Mouse (Mus musculus): Measurements from ENCODE around the gene Frem2.

Gene Frem2

GRCm38 (mm10) chr3:53656878-53657561, at the start of gene Frem2:
Gene Frem2, minus strand, starts transcription at chr3:53657355.
- DNase-seq, result peak; percentile 67

DNA sequence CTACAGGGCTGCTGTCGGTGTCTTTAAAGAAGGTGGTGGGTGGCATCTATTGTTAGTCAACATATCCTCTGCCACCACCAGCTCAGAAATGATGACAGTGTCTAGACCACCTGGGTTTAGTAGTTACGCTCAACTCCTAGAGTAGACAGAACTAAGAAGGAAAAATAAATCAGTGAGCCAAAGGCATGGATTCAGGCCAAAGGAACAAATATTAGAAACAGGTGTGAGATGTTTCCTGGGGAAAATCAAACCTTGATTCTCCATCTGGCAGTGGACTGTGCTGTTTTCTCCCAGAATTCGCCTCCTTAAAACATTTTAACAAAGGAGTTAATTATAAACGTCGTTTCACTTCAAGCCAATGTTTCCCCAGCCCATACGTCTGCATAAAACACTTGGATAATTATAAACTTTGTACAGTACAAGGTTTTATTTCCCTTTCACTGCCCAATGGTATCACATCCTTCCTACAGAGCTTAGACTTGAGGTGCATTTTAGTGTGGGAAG, 48.9 kb upstream of the Frem2 start:
- no peak for DNase-seq

DNA sequence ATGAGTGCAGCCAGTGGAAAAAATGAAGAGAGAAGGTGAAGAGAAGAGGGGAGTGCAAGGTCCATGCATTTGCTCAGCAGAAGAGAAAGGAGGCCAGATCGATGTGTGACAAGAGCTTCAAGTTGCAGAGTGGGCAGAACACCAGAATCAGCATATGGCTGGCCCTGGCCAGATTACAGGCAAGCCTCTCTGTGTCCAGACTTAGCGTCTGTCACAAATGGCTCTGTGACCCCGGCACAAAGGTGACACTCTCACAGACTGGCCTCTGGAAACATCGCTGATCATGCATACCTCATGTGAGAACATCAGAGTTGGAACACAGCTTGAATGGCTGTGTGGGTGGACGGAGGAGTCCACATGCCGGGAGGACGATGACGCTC, 46.0 kb upstream of the Frem2 start:
- DNase-seq, result no peak

DNA sequence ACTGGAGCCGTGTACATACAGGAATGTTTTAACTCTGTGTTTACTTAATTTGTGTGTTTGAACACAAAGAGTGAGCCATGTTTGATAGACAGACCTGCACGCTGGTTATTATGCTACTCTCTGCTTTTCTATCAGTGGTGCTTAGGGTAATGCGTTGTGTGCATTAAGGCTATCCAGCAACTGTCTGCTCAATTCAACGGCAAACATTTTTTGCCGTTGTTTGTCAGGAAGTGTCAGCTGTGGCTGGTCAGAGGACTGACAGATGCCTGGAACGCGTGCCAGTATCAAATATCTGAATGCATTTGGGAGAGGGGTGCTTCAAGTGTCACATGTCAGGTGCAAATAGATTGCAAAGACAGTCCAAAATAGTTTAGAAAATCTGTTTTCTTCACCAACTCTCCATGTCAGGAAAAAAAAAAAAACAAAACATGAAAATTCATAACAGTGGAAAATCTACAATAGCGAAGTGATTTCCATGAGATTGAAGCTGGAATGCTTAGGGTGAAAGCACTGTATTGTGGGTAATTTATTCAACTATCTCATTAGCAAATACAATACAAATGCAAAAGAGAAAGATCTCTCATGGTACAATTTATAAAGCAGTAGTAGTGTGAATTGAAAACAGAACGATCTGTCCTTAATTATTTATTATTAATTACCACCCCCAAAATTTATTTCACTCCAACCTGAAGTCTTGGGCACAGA, 45.4 kb upstream of the Frem2 start:
- DNase-seq, result no peak

- no peak for DNase-seq
Measured at GRCm38 (mm10) chr3:53701940-53702339, 44.8 kb upstream of the Frem2 start.

- no peak for DNase-seq
Measured at GRCm38 (mm10) chr3:53687776-53688175, 30.6 kb upstream of the Frem2 start.

DNA sequence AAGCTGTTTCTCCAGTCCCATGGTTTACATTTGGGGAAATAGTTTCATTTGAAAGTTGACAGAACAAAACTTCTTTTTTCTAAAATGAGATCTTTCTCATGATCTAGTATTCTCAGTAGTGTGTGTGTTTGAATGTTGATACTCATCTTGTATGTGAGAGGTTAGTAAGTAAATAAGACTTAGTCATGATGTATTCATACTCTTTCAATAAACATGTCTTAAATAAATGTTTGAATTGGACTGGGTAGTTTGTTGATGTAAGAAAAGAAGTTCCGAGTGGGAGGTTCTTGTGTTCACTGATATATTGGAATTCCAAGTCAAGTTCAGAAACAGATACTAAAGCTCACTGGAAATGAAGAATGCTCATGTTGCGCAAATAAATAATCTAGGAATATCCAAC, 25.1 kb upstream of the Frem2 start:
- no peak for DNase-seq

GRCm38 (mm10) chr3:53680816-53681215, 23.7 kb upstream of the Frem2 start:
- no peak for DNase-seq

GRCm38 (mm10) chr3:53674225-53674624, 17.1 kb upstream of the Frem2 start:
- no peak for DNase-seq

DNA sequence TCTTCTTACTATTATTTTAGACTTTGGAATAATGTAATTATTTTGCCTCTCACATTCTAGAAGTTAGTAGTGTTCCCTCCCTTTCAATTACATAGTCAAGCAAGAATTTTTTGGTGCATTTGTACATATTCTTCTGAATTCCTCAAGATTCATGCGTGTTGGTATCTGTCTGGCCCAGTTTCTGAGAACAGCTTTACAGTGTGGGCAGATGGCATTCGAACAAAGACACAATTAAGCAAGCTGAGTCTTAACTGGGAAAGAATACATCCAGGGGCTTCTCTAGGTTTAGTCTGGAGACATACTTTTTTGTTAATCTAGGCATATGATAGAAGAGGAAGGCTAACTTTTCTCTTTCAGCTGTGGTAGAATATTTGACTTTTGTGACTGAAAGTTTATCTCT, 12.6 kb upstream of the Frem2 start:
- no peak for DNase-seq

DNA sequence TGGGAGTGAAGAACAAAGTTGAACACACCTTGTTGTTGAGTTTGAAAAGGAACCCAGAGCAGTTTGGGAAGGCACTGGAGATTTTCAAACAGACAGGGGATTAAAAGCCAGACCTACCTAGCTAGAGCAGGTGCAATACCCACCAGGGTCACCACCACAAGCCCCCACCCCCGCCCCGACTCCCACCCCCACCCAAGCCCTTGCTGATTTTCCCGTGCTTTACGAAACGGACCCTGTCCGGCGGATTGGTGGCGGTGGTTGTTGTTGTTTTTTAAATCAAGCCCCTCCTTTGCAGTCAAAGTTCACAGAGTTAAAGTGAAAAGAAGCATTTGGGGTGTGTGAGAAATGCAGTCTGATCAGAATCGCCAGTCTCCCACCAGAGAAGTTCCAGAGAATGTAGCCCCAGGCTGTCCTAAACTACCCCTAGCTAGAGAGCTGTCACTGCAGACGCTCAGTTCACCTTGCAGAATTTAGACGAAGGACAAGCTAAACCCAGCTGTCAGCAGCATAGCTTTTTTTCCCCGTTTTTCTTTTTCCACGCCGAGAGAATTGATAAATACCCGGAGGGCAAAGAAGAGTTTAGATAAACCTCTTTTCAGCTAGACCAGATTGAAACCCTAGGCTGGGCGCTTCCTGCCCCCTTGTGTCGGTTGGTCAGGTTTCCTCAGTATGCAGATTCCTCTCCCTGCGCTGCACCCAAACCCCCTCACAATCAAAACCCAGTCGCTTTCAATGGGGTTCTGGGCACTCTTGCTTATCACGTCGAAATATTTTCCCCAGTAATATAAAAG, 784 bp upstream of the Frem2 start:
- DNase-seq, result peak; percentile 60

DNA sequence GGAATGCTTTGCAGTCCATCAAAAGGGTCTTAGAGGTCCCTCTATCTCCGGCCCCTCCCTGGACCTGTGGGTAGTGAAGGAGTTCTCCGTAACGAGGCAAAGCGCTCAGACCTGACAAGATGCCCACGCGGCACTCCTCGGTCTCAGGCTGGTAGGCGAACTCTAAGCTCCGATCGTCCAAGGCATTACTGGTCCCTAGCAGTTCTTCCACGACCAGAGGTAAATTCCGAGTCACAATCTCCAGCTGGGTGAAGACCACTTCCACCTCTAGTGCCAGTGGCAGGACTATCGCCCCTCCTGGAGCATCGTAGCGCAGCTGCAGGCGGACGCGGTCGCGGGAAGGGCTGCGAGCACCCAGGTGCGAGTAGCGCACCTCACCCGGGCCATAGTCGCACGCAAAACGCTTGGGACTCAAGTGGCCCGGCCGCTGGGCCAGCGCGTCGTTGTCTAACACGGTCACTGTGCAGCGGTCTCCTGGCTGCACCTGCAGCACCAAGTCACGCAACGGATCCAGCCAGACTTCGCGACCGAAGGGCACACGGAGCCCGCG, 752 bp downstream of the Frem2 start:
- no peak for DNase-seq

DNA sequence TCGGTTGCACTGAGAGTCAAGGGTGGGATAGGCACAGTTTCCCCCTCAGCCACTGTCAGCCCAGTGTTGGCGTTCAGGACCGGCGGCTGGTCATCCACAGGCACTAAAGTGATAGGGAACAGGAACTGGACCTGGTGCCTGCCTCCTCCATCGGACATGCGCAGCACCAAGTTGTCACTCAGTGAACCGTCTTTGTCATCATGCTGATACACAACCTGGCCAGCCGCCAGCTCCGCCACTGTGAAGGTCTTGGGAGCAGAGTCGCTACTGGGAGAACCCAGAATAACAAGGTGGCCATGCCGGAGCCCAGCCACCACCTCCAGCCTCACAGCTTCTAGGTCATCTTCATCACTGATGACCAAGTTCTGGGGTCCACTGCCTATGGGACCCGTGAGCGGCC, 1.8 kb downstream of the Frem2 start:
- no peak for DNase-seq

DNA sequence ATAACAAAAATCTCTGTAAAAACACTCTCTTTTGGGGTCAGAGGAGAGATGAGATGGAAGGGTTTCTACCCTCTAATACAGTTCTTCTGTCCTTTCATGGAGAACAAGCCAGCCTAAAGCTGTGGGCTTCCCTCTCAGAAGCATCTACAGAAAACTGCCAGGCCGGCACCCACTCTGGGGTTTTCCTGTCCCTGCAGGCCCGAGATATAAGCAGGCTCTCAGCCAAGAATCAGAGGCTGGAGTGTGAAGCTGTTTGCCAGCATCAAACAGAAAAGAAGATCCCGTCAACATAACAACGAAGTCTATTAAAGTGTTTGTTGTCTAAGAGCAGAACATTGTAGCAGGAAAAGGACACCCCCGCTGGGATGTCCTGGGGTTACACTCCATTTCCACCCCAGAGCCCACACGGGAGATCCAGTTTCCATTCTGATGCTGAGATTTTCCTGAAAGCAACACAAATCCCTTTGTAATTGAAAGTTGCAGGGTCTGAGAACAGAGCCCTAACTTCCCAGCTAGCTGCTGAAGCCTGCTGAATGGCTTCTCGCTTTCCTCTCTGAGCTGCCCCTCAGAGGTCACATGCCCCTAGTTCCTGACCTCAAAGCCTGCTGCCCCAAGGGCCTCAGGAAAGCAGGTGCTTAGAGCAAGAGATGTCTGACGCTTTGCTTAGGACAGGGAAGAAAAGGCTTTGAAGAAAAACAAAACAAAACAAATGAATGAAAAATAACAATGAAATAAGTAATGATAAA, 7.0 kb downstream of the Frem2 start:
- peak; percentile 24 for DNase-seq

DNA sequence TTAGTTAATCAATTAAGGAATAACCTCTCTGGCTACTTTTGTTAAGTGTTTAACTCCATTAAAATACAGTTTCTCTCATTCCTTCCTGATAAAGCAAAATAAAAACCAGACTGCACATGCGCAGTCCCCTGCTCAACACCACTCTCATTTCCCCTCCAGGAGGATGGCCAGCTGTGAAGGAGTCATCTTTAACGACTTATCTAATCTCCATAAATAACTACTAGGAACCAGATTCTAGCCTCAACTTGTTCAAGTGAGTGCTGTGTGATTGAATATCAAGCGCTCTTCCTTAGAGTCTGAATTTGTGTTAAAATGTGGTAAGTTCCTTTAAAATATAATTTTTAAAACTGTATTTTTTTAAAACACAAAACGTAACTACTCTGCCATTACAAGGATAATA, 7.7 kb downstream of the Frem2 start:
- no peak for DNase-seq

DNA sequence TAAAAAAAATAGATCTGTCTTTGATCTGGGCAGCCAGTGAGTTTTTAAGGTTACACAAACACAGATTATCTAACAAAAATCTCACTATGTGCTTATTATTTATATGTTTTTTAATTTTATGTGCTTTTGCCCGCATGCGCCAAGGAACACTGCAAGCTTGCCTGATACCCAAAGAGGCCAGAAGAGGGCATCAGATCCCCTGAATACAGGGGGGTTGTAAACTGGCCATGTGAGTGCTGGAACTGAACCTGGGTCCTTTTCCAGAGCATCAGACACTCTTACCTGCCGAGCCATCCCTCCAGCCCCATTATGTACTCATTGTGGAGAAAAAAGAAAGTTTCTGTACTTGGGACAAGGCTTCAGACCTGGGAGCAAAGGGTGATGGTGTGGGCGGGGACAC, 8.3 kb downstream of the Frem2 start:
- no peak for DNase-seq

DNA sequence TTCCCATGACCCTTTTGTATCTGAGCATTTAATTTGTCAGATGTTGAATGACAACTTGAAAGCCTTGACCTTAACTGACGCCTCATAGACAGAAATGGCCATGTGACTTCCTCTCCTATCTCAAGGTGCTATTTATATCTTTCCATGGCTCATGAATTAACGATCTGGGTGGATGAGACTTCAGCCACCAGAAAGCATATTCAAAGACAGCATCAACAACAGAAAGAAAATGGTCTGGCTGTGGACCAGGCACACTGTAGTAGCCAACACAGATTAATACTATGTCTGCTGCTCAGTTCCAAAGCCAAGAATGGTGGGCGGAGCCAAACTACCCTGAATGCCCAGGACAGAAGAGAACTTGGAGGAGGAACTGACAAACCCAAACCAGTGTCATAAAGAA, 21.2 kb downstream of the Frem2 start:
- peak; percentile 31 for DNase-seq

GRCm38 (mm10) chr3:53631126-53631525, 26.0 kb downstream of the Frem2 start:
- peak; percentile 6 for DNase-seq

DNA sequence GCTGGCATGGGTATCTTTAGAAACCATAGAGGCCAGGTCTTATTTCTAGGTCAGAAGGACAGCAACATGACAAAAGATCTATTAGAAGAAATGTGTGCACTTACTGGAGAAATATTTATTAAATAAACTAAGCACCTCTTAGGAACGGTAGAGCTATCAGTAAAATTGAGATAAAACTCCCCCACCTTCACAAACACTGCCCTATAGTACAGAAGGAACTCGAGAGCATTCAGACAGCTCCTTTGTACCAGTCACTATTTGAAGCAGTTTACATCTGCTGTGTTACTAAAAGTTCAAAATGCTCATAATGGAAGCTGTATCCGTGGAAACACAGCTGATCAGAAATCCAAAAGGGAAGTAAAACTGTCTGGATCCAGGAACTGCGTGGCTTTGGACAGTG, 26.5 kb downstream of the Frem2 start:
- DNase-seq, result no peak

- DNase-seq, result no peak
Measured at GRCm38 (mm10) chr3:53629966-53630365, 27.2 kb downstream of the Frem2 start.

DNA sequence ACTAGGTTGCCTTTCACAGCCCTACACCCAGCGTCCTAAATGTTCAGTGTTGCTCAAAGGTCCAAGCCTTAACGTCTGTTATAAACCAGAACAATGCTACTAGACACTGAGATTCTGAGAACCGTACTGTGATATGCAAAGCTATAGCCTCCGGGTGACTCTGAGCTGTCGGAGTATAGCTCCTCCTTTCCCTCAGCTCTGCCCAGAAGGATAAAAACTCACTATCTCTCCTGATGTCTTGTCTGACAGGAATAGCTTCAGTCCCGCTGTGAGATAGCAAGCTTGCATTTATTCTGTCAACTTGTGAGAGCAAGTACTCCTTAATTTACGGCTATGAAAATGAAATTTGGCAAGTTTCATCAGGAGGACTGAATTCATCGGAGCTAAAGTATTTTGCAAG, 33.9 kb downstream of the Frem2 start:
- no peak for DNase-seq

- DNase-seq, result no peak
Measured at GRCm38 (mm10) chr3:53620978-53621377, 36.2 kb downstream of the Frem2 start.

GRCm38 (mm10) chr3:53620355-53620754, 36.8 kb downstream of the Frem2 start:
- DNase-seq, result no peak
